Mouse (Mus musculus): ENCODE measurements around the gene Exosc2.

- TF ChIP-seq CTCF (IDR thresholded peaks at IDR 0.05; ENCODE audit: low read depth, low read length) (no peak), GATA1 (IDR thresholded peaks at IDR 0.05; ENCODE audit: borderline replicate concordance, low read length) (no peak)
Measured at GRCm38 (mm10) chr2:31662939-31663803, 7.3 kb upstream of the Exosc2 start.

Measured in G1E (cell line).